Mouse (Mus musculus) limb, embryonic 13.5 days (tissue): ENCODE results near the gene Mapk14. TPM values are rescaled to one million over a fixed set of nuclear protein-coding genes. Genes with fewer than 3 reads are reported as not detected.

Experiments
- ATAC-seq: fragments of 200-750 bp; cut with Nextera tagmentation; 2 replicates; pipeline ENCODE4 v1.8.0; 2017; ENCODE audit warnings: low read depth, moderate number of reproducible peaks, moderate TSS enrichment; ENCODE audit not compliant: low FRiP score
- H3K27ac ChIP-seq: fragments of 300-500 bp; sonication (generic); 2 replicates; pipeline ENCODE4 v1.5.1; 2015; ENCODE audit warnings: inconsistent platforms, mild to moderate bottlenecking, moderate library complexity
- H3K27me3 ChIP-seq: fragments of 300-500 bp; sonication (generic); 2 replicates; pipeline ENCODE4 v1.6.1; 2015; ENCODE audit warnings: mild to moderate bottlenecking, inconsistent platforms
- H3K36me3 ChIP-seq: fragments of 300-500 bp; sonication (generic); 2 replicates; pipeline ENCODE4 v1.6.1; 2015; ENCODE audit warnings: inconsistent platforms, mild to moderate bottlenecking, moderate library complexity
- H3K4me1 ChIP-seq: fragments of 300-500 bp; sonication (generic); 2 replicates; pipeline ENCODE4 v1.6.1; 2015; ENCODE audit warnings: inconsistent platforms
- H3K4me2 ChIP-seq: fragments of 300-500 bp; sonication (generic); replicated peaks from 2 replicates; pipeline ENCODE4 v1.6.1; 2015; ENCODE audit warnings: inconsistent platforms, mild to moderate bottlenecking, moderate library complexity
- H3K4me3 ChIP-seq: fragments of 300-500 bp; sonication (generic); 2 replicates; pipeline ENCODE4 v1.5.1; 2015; ENCODE audit warnings: moderate library complexity, mild to moderate bottlenecking, inconsistent platforms
- H3K9ac ChIP-seq: fragments of 300-500 bp; sonication (generic); 2 replicates; pipeline ENCODE4 v1.6.1; 2015; ENCODE audit warnings: mild to moderate bottlenecking, inconsistent platforms
- H3K9me3 ChIP-seq: fragments of 300-500 bp; sonication (generic); 2 replicates; pipeline ENCODE4 v1.6.1; 2016; ENCODE audit warnings: inconsistent platforms
- WGBS: fragments of 180-500 bp; shearing (Covaris S2); methylation state at CpG from one replicate; pipeline ENCODE4 v1.1.7; 2015; 5-methylcytosine and 5-hydroxymethylcytosine counted together
- polyA plus RNA-seq: library from polyadenylated mRNA; unstranded; fragments of >200 nt; fragmentation: Nextera tagmentation; extraction: Ambion mirVana; gene quantifications from 2 replicates; pipeline ENCODE4 v1.2.1, GENCODE M21; 2015

Mapk14 gene
- polyA plus RNA-seq, 1 experiment from 2014 or later: 37.1 TPM

- H3K27ac ChIP-seq: no peak overlapping the region
- H3K4me2 ChIP-seq: no peak overlapping the region
- no peaks in the 10 kb centered on the region for H3K9me3 ChIP-seq
- WGBS: 46% methylated on average over 4 of the region's 4 CpGs
- no peak overlapping the region for H3K4me3 ChIP-seq
- no peak overlapping the region for H3K9ac ChIP-seq
- peaks cover 13% of the 10 kb centered on the region for H3K27me3 ChIP-seq
- H3K36me3 ChIP-seq: no peaks in the 10 kb centered on the region
- no peak for ATAC-seq
- peaks cover 16% of the 10 kb centered on the region for H3K4me1 ChIP-seq
Observed at GRCm38 (mm10) chr17:28687354-28687753, 3.8 kb upstream of the Mapk14 start.

DNA sequence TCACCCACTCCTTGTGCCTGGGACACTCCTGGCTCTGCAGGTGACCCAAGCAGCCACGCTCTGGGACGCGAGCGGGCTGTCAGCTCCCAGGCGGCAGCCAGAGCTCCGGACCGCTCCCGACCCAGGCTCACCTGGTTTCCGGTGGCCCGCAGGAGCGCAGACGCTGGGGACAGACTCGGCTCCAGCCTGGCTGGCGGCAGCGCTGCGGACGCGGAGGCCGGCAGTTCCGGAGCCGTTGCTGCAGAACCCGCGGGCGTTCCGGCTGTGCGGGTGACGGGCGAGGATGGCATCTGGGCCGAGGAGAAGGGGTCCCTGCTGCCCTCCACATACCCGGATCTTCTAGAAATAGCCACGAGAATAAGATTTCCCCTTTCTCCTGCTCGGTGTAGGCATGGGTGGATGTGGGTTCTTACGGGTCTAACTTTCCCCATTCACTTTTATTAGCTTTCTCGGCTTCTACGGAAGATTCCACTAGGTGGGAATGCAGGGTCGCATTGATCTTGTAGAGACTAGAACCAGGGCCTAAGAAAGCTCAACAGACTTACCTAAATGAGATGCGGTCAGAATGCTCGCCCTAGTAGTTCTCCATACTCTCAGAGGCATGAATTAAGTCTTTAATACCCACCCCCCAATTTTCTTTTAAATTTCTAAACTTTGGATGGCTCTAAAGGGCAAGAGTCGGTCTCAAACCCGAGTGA, 1.4 kb upstream of the Mapk14 start, which contains the start of gene Slc26a8:
Slc26a8 (minus strand) TSS at position 648 of the 698 bp plus-strand sequence.
- H3K4me1 ChIP-seq: peaks cover 33% of the 10 kb centered on the region
- peak within 1 kb of the TSS; percentile 84 for H3K4me2 ChIP-seq
- peak within 1 kb of the TSS; percentile 74 for H3K9ac ChIP-seq
- H3K27ac ChIP-seq: peak within 1 kb of the TSS; percentile 55; the same call in 1 of the 2 replicates
- H3K36me3 ChIP-seq: no peaks in the 10 kb centered on the region
- H3K4me3 ChIP-seq: peak within 1 kb of the TSS; percentile 97
- 7% methylated on average over 40 of the region's 40 CpGs for WGBS
- H3K9me3 ChIP-seq: no peaks in the 10 kb centered on the region
- H3K27me3 ChIP-seq: peaks cover 13% of the 10 kb centered on the region
- ATAC-seq: no peak

GRCm38 (mm10) chr17:28691687-28692340, 685 bp downstream of the Mapk14 start:
- Histone ChIP-seq H3K27ac (peak overlapping the region; percentile 95), H3K4me3 (peak overlapping the region; percentile 97), H3K27me3 (peaks cover 13% of the 10 kb centered on the region), H3K4me2 (peak overlapping the region; percentile 76), H3K36me3 (no peaks in the 10 kb centered on the region), H3K9me3 (no peaks in the 10 kb centered on the region), H3K9ac (peak overlapping the region; percentile 96), H3K4me1 (peaks cover 46% of the 10 kb centered on the region)
- peak; percentile 22; the same call in 1 of the 2 replicates for ATAC-seq
- under 1% methylated on average over 52 of the region's 53 CpGs for WGBS

DNA sequence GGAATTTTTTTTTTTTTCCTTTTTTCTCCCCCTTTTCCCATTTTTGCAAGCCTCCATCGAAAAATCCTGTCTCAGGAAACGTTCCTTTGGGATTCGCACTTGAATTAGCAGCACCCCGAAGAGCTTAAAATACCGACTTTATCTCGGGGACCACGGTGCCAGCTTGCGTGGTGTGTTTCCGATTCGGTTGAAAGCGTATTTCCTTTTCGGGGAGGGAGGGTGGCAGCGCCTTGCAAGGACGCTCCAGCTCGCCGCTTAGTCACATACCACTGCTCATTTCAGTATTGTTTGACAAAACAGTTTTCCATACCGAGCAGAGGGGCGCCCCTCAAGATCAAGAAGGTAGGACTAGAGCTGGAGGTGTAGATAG, 1.2 kb downstream of the Mapk14 start:
- no peak for ATAC-seq

GRCm38 (mm10) chr17:28693086-28693485, 2.0 kb downstream of the Mapk14 start:
- peaks cover 59% of the 10 kb centered on the region for H3K4me1 ChIP-seq
- no peaks in the 10 kb centered on the region for H3K9me3 ChIP-seq
- H3K9ac ChIP-seq: peak overlapping the region; percentile 96
- peaks cover 13% of the 10 kb centered on the region for H3K27me3 ChIP-seq
- H3K4me2 ChIP-seq: peak overlapping the region; percentile 76
- peak overlapping the region; percentile 97 for H3K4me3 ChIP-seq
- H3K27ac ChIP-seq: no peak overlapping the region
- WGBS: 45% methylated on average over 3 of the region's 3 CpGs
- H3K36me3 ChIP-seq: no peaks in the 10 kb centered on the region
- no peak for ATAC-seq

More for the DNA sequence above, 1.2 kb downstream of the Mapk14 start:
- peaks cover 13% of the 10 kb centered on the region for H3K27me3 ChIP-seq
- peak overlapping the region; percentile 96 for H3K9ac ChIP-seq
- peak overlapping the region; percentile 76 for H3K4me2 ChIP-seq
- no peaks in the 10 kb centered on the region for H3K9me3 ChIP-seq
- no peaks in the 10 kb centered on the region for H3K36me3 ChIP-seq
- H3K4me1 ChIP-seq: peaks cover 51% of the 10 kb centered on the region
- H3K4me3 ChIP-seq: peak overlapping the region; percentile 97
- H3K27ac ChIP-seq: peak overlapping the region; percentile 95
- under 1% methylated on average over 18 of the region's 18 CpGs for WGBS

GRCm38 (mm10) chr17:28694078-28694477, 2.9 kb downstream of the Mapk14 start:
- Histone ChIP-seq H3K9ac (no peak overlapping the region), H3K4me2 (peak overlapping the region; percentile 76; the same call in 1 of the 2 replicates), H3K27me3 (peaks cover 6% of the 10 kb centered on the region; the same call in 1 of the 2 replicates), H3K27ac (no peak overlapping the region), H3K9me3 (no peaks in the 10 kb centered on the region), H3K4me1 (peaks cover 68% of the 10 kb centered on the region), H3K36me3 (no peaks in the 10 kb centered on the region), H3K4me3 (no peak overlapping the region)
- 83% methylated on average over 2 of the region's 2 CpGs for WGBS
- ATAC-seq: no peak

DNA sequence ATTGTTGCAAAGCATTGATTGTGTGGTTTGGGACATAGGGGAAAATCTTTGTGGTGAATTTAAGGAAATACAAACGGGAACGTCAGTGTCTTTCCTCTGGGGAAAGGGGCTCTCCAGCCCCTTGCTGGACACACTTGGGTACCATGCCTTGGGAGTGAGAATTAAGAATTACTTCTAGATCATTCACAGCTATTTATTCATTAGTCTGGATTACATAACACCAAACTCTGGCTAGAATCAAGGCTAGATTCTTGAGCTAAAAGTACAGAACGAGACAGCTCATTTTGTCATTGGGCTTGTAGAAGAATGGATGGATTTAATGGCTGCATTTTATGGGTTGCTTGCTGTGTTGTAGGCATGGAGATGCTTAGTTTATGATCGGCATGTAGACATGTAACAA, 3.7 kb downstream of the Mapk14 start:
- Histone ChIP-seq H3K9me3 (no peaks in the 10 kb centered on the region), H3K4me3 (no peak overlapping the region), H3K27me3 (no peaks in the 10 kb centered on the region), H3K9ac (no peak overlapping the region), H3K36me3 (no peaks in the 10 kb centered on the region), H3K4me1 (peaks cover 63% of the 10 kb centered on the region), H3K27ac (no peak overlapping the region), H3K4me2 (no peak overlapping the region)
- 61% methylated on average over 4 of the region's 4 CpGs for WGBS
- ATAC-seq: no peak

DNA sequence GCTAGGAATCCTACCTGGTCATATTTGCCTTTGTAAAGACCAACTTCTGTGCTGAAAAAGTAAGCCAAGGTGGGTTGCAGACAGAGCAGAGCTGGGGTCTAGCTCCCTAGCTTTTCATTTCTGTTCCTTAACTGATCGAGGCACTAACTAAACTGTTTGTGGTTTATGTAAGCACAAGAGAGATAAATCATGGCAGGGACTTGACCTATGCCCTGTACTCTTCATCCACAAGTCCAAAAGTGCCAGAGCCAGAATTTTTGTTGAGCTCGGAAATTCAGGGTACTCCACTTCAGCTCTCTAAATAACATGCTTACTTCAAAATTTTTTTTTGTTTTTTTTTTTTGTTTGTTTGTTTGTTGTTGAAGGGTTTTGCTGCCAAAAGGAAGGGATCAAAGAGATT, 5.5 kb downstream of the Mapk14 start:
- Histone ChIP-seq H3K4me3 (no peak overlapping the region), H3K27me3 (no peaks in the 10 kb centered on the region), H3K9me3 (no peaks in the 10 kb centered on the region), H3K9ac (no peak overlapping the region), H3K27ac (no peak overlapping the region), H3K4me2 (no peak overlapping the region), H3K36me3 (no peaks in the 10 kb centered on the region), H3K4me1 (peaks cover 57% of the 10 kb centered on the region)
- 34% methylated on average over 2 of the region's 2 CpGs for WGBS
- ATAC-seq: no peak

DNA sequence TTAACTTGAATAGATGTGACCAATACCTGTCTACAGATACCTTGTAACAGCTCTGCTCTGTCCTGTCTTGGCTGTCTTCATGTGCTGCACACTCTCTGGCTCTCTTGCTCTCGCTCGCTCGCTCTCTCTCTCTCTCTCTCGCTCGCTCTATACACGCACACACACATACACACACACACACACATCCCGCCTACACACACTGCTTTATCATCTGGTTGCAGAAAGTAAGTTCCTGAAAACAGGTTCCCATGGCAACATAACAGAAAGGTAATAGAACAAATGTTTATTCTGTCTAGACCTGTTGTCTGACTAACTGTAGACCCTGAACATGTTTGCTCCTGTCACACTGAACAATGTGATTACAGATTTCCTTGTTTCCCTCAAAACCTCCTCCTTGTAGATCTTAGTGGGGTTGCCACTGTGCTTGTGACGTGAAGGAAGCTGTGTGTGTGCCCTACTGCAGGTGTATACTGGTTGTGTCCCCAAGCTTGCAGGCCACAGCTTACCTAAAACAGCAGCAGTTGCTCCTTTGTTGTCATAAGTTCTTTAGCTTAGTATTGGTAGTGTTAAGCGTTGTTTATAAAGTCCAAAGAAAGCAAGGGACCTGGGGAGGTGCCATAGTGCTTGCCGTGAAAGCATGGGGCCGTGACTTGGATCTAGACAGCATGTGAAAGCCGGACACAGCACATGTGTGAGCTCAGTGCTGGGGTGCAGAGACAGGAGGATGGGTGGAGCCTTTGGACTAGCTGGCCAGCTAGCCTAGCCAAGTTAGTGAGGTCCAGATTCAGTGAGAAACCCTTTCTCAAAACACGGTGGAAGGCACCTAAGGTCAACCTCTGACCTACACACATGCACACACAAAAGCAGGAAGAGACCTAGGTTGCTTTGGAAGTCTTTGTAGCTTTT, 6.4 kb downstream of the Mapk14 start:
- H3K9ac ChIP-seq: no peak overlapping the region
- no peak; the same call in 1 of the 2 replicates for ATAC-seq

GRCm38 (mm10) chr17:28698245-28698644, 7.1 kb downstream of the Mapk14 start:
- Histone ChIP-seq H3K4me1 (peaks cover 51% of the 10 kb centered on the region), H3K9me3 (no peaks in the 10 kb centered on the region), H3K36me3 (peaks cover 3% of the 10 kb centered on the region; the same call in 1 of the 2 replicates), H3K4me2 (no peak overlapping the region), H3K9ac (no peak overlapping the region), H3K4me3 (no peak overlapping the region), H3K27ac (no peak overlapping the region), H3K27me3 (no peaks in the 10 kb centered on the region)
- 49% methylated on average over 4 of the region's 4 CpGs for WGBS
- no peak for ATAC-seq

More for the DNA sequence above, 6.4 kb downstream of the Mapk14 start:
- H3K4me3 ChIP-seq: no peak overlapping the region
- 80% methylated on average over 13 of the region's 13 CpGs for WGBS
- peaks cover 3% of the 10 kb centered on the region; the same call in 1 of the 2 replicates for H3K36me3 ChIP-seq
- H3K27ac ChIP-seq: no peak overlapping the region
- no peaks in the 10 kb centered on the region for H3K9me3 ChIP-seq
- peaks cover 57% of the 10 kb centered on the region for H3K4me1 ChIP-seq
- 0 out of 2 replicates have a peak overlapping the region, but pooled peaks have one; percentile 7 for H3K4me2 ChIP-seq
- H3K27me3 ChIP-seq: no peaks in the 10 kb centered on the region

- peaks cover 3% of the 10 kb centered on the region; the same call in 1 of the 2 replicates for H3K36me3 ChIP-seq
- H3K27ac ChIP-seq: no peak overlapping the region
- no peak overlapping the region for H3K4me2 ChIP-seq
- no peaks in the 10 kb centered on the region for H3K9me3 ChIP-seq
- WGBS: 87% methylated on average over 2 of the region's 2 CpGs
- no peak overlapping the region for H3K9ac ChIP-seq
- H3K4me1 ChIP-seq: peaks cover 46% of the 10 kb centered on the region
- ATAC-seq: no peak
- no peaks in the 10 kb centered on the region for H3K27me3 ChIP-seq
- no peak overlapping the region for H3K4me3 ChIP-seq
Observed at GRCm38 (mm10) chr17:28698672-28699071, 7.5 kb downstream of the Mapk14 start.
